Mouse (Mus musculus): Measurements from ENCODE around the gene Senp3.
"Not testable (repeated sequence)": the region's sequence is repeated elsewhere in the genome, so short reads cannot be mapped to it uniquely, and the experiment has no call there.

The Senp3 gene

DNA sequence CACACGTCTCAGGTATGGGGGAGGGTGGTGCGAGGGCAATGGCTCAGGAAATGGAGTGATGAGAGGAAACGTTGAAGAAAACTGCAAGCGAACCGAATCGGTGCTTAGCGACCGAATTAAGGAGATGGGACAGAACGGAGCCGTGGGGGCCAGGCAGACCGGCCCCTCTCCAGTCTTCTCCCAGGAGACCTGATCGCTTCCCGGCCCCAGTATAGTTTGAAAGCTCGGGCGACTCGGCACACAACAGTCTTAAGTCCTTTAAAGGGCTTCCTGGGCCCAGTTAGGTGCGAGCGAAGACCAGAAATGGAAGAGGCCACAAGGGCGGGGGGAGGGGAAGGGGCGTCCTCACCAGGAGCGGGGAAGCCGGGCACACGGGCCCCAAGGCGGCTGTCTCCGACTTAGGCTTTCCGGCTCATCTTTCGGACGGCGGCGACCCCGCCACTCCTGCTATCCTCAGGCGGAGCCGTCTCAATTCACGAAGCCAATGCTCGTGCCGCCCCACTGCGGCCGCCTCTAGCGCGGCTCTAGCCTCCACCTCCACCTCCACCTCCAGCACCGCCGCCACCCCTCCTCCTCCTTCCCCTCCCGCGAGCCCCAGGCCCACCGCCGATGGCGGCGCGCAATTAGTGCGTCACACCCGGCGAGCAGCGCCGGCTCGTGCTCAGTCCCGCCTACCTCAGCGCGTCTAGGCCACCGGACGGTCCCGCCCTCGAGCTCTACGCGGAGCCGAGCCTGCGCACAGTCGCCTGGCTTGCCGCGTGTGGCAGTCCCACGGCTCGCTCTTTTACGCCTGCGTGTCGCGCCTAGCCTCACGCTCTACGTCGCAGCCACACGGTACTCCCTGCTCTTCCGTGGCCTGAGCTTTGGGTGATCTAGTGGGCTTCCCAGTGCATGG is at the start of gene Senp3:
TSS of gene Senp3 (minus strand) at position 771 of the 895 bp plus-strand sequence.
- DNase-seq (ENCODE audit: low spot score) = peak; percentile 99

DNA sequence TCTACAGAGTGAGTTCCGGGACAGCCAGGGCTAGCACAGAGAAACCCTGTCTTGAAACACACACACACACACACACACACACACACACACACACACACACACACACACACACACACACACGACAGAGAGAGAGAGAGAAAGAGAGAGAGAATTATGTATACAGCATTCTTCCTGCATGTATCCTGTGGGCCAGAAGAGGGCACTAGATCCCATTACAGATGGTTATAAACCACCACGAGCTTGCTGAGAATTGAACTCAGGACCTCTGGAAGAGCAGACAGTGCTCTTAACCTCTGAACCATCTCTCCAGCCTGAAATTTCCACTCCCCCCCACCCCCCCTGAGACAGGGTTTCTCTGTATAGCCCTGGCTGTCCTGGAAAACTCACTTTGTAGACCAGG is 49.5 kb upstream of the Senp3 start:
- DNase-seq (ENCODE audit: low spot score) = not testable (repeated sequence)

DNA sequence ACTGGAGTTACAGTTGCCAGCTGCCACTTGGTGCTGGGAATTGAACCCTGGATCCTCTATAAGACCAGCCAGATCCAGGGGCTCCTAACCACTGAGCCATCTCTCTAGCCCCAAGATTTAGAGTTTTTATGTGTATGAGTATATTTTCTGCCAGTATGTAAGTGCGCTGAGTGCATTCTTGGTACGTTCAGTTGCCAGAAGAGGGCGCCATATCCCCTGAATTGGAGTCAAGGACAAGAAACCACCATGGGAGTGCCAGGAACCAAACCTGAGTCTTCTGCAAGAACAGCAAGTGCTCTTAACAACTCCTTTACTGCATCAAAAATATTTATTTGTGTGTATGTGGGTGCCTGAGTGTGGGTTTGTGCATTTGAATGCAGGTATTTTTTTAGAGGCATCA is 47.2 kb upstream of the Senp3 start:
- DNase-seq (ENCODE audit: low spot score) = peak; percentile 83

DNA sequence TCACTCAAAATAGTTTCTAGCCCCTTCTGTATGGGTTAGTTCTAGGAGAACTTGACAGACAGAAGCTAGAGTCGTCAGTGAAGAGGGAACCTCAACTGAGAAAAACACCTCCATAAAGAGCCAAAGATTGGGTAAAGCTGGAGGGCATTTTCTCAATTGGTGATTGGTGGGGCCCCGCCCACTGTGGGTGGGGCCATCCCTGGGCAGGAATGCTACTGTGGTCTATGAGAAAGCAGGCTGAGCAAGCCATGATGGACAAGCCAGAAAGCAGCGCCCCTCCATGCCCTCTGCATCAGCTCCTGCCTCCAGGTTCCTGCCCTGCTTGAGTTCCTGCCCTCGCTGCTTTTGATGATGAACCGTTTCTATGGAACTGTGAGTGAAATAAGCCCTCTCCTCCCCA is 44.1 kb upstream of the Senp3 start:
- DNase-seq (ENCODE audit: low spot score) = no peak

DNA sequence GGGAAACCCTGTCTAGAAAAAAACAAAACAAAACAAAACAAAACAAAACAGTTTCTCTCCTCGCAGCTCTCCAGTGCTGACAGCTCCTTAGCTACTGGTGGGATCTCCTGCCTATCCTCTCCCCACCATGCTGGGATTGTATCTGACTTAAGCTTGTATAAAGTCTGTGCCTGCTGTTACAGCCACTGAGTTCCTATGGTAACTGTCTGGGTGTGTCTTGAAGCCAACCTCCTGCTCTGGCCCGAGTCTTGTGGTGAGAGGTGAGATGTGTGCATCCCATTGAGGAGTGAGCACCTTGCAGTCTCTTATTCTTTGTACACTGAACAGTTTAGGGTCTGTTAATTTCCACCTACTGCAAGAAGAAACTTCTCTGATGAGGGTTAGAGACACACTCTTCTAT is 41.2 kb upstream of the Senp3 start:
- no peak for DNase-seq (ENCODE audit: low spot score)

DNA sequence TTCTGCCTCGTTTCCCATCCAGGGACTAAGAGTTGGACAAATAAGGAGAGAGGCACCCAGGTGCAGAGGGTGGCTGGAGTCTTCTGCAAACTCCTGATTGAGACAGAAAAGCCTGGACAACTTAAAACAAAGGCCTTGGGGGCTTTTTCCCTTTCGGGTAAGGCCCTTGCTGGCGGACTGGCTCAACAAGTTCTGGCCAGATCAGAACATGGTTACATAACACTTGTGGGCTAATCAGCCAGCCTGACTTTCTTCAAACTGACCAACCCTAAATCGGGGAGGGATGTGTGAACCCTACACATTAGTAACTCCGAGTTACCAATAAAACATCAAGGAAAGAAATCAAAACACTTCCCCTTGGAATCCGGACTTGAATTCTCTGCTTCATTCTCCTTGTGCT is 39.0 kb upstream of the Senp3 start:
- DNase-seq (ENCODE audit: low spot score) = no peak

DNA sequence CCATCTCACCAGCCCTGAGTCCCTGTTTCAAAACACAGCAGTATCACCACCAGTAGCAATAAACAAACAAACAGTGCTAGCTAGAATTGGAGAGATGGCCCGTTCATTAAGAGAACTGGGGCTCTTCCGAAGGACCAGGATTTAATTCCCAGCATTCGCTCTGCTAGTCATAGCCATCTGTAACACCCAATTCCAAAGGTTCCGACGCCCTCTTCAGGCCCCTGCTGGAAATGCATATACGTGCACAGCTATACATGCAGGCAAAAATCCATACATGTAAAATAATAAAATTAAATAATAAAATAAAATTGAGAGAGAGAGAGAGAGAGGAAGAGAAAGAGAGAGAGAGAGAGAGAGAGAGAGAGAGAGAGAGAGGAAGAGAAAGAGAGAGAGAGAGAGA is 37.5 kb upstream of the Senp3 start:
- DNase-seq (ENCODE audit: low spot score) = no peak

DNA sequence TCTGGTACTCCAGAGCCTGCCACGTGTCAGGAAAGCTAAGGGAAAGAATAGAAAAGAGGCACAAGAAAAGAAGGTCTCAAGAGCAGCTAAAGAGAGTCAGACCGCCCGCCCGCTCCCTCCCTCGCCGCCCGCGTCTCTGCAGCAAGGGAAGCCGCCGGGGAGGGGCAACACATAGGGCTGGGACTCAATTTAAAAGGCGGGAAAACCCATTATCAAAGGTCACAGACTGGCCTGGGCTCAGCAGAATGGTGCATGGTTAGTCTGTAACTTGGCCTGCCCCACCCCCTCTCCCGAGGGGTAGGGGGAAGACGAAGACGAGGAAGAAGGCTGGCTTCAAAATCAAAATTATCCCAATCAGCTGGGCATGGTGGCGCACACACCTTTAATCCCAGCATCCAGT is 36.8 kb upstream of the Senp3 start:
- DNase-seq (ENCODE audit: low spot score) = peak; percentile 51

DNA sequence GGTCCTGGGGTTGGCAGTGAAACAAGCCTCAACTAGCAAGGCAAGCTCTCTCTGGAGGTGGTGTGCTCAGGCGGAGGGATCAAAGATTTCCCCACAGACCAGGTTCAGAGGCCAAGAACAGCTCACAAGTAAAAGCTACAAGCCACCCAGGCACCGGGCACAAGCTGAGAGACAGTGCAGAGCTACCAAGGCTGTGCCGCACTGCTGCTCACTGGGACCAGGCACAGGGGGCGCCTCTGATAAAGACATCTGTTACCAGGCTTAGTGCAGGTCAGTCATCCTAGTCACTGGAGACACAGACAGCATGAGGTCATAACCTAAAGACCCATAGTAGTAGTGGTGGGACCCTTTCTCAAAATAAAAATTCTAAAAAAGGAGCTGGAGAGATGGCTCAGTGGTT is 35.1 kb upstream of the Senp3 start:
- DNase-seq (ENCODE audit: low spot score) = no peak

DNA sequence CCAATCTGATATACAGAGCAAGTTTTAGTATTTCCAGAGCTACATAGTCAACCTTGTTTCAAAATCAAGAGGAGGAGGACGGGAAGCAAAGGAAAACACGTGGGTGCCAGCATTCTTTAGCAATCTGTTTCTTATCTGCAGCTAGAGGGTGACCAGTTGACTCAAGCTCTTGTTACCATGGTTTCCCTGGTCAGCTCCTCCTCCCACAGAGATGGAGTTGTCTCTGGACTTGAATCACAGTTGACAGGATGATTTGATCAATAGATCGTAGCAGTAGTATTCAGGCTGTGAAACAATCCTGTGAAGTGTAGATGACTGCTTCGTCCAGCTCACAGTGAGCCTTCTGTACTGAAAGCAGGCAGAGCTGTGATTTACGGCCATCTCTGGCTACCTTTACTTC is 34.0 kb upstream of the Senp3 start:
- DNase-seq (ENCODE audit: low spot score) = peak; percentile 73

DNA sequence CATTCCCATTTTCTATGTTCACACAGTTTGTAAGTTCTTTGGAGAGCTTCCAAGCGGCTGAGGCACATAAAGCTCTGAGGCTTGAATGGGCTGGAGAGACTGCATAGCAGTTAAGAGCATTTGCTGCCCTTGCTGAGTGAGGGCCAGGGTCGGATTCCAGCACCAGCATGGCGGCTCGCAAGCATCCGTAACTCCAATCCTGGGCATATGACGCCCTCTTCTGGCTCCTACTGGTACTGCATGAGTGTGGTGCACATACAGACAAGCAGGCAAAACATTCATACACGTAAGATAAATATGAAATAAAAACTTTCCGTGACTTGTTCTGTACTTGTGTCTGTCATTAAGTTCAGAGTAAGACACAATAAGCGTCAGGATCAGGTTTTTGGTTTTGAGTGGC is 33.6 kb upstream of the Senp3 start:
- DNase-seq (ENCODE audit: low spot score) = peak; percentile 45

DNA sequence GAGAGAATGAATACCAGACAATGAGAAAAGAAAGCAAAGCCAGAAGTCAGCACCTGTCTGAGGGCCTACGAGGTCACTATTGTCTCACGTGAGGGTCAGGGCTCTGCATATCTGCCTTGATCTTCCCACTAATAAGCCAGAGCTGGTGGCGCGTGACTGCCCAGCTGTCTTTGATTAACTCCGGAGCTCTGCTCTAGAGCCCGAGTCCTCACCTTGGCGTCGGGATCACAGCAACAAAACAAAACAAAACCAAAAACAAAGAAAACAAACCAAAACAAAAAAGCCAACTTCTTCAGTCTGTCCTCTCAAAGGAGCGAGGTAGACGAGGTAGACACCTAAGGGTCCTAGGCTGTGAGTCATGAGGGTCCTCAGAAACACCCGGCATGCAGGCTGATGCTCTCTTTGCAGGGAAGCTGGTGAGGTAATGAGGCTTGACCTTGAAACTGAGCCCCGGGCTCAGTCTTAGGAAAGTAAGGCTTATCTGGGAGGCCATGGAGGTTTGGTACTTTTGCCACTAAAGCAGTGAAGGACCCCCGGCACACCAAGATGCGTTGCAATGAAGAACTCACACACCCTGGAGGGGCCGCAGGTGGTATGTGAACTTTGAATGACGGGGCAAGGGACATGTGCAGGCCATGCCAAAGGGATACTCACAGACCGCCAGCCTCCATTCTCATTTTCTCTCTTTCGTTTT is 32.9 kb upstream of the Senp3 start:
- peak; percentile 71 for DNase-seq (ENCODE audit: low spot score)

DNA sequence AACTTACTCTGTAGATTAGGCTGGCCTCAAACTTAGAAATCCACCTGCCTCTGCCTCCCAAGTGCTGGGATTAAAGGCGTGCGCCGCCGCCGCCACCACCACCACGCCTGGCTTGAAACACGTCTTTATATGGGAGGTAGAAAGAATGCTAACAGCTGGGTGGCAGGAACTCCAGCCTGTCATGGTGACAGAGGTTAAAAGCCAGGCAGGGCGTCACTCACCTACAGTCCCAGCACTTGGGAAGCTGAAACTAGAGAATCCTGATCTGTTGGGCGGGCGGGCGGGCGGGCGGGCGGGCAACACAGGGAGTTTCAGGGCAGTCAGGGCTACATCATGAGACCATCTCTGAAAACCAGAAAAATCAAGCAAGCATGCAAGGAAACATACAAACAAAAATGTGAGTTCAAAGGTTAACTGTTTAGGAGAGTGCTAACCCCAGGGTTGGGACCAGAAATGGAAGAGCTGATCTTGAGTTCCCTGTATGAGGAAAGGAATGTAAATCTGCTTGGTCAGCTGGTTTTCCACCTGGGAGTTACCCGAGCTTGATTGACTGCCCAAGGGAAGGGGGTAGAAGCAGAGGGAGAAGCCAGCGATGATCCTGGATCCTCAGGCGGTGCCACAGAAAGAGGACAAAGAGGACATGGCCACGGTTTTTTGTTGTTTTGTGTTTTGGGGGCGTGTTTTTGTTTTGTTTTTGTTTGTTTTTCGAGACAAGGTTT is 31.2 kb upstream of the Senp3 start:
- peak; percentile 40 for DNase-seq (ENCODE audit: low spot score)

DNA sequence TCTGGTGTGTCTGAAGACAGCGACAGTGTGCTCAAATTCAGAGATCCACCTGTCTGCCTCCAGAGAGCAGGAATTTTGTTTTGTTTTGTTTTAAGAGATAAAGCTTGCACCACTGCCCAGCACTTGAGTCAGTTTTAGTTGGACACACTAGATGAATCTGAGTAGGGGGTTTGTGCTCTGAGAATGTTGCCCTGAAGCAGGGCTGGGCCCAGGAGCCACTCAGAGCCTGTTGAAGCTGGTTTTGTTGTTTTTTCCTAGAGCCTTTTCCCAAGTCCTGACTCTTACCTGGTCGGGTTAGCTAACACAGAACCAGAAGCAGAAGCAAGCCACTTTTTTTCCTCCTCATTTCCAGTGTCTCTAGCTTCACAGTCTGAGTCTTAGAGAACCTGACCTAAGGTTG is 29.2 kb upstream of the Senp3 start:
- no peak for DNase-seq (ENCODE audit: low spot score)

DNA sequence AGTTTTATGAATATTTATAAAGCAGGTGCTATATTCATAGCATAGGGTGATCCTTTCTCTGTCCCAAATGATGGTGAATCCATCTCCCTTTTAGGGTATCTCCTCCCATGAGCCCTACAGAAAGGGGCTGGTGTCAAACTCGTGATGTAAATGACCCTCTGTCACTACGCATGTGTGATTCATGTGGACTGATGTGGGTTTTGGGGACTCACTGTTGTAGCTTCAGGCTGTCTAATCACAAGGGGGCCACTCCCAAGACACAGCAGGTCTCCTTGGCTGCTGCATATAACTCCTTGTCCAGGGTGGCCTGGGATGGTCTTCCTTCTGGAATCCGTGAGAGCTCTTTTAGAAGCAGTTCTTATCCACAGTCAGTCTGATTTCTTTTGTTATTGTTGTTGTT is 28.6 kb upstream of the Senp3 start:
- no peak for DNase-seq (ENCODE audit: low spot score)

DNA sequence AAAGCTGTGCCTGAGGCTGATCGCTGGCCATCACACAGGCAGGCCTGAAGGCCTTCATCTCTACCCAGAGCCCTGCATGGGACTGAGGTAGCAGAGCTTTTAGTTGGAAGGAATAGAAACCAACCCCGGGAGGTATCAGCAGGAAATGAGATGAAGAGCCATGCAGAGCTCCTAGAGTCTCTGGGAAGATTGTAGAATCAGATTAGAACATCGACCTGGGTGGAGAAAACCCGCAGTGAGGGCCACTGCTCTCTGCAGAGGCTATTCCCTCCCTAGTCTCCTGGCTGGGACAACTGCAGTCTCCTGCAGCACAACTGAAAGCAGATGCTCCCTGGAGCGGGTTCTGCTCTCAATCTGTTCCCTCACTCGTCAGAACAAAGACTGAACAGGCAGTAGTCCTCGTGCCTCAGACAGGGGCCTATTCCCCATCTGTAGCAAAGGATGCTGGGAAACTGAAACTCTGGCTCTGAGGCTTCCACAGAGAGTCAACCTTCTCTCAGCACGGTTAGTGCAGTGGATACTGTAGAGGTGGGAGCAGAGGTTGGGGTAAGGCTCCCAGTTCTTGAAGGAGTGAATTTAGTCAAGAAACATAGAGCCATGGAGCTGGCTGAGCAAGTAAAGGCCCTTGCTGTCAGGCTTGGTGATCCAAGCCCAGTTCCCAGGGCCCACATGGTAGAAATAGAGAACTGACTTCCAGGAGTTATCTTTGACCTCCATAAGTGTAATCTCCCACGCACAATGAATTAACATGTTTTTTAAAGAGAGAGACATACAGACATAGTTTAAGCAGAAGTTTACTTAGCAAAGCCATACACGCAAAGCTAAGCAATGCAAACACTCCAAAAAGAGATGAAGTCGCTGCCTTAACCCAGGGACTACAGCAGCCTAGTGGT is 27.9 kb upstream of the Senp3 start:
- DNase-seq (ENCODE audit: low spot score) = no peak

DNA sequence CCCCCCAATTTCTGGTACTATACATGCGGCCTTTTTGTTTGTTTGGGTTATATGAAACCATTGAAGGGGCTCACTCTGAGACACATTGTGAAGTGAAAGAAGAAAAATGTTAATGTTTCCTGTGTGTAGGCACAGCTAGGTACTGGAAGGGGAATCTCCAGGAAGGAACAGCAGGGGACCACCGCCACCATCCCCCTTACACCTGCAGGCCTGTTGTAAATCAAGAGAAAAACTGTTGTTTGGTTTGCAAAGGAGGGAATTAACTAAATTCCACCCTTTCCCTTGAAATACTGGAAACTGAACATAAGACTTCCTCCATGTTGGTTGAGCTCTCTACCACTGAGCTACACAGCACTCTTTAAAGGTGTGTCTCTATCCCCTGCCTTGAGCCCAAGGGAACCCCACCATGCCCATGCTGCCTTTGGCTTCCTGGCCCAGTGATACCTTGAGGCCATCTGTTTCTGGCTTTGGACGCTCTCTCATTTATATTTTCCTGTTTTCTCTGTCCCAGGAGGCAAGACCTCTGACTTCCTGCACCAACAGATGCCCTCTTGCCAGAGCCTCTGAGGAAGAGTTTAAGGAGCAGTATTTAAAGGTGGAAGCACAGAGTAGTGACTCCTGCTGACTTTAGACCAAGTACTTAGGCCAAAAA is 26.9 kb upstream of the Senp3 start:
- no peak for DNase-seq (ENCODE audit: low spot score)

DNA sequence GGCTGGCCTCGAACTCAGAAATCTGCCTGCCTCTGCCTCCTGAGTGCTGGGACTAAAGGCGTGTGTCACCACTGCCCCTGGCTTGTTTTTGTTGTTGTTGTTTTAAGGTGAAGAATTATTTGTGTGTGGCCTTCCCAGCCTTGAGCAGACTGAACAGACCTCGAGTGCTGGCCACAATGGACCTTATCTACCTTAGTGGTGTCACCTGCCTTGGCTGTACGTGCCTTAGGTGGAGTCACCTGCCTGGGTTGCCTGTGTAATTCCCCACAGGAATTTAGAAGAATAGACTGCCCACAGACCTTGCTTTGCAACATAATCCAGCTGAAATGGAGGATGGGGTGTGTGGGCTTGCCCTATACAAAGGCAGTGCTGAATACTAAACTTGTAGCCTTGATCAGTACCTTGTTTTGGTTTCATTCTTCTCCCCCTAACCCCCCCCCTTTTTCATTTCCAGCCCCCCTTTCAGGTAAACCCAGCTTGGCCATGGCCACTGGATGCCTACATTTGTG is 26.0 kb upstream of the Senp3 start:
- DNase-seq (ENCODE audit: low spot score) = no peak

DNA sequence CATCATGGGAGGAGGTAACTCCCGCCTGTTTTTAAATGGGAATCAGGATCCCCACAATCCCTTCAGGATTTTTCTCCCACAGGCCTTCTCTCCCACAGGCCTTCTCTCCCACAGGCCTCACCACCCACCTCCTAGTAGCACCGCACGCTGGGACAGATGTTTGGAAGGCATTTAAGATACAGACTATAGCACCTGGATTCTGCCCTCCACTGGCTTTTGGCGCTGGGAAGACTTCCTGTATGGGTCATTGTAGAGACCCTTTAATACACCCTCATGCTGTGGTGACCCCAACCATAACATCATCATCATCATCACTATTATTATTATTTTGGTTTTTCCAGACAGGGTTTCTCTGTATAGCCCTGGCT is 25.6 kb upstream of the Senp3 start:
- DNase-seq (ENCODE audit: low spot score) = no peak

DNA sequence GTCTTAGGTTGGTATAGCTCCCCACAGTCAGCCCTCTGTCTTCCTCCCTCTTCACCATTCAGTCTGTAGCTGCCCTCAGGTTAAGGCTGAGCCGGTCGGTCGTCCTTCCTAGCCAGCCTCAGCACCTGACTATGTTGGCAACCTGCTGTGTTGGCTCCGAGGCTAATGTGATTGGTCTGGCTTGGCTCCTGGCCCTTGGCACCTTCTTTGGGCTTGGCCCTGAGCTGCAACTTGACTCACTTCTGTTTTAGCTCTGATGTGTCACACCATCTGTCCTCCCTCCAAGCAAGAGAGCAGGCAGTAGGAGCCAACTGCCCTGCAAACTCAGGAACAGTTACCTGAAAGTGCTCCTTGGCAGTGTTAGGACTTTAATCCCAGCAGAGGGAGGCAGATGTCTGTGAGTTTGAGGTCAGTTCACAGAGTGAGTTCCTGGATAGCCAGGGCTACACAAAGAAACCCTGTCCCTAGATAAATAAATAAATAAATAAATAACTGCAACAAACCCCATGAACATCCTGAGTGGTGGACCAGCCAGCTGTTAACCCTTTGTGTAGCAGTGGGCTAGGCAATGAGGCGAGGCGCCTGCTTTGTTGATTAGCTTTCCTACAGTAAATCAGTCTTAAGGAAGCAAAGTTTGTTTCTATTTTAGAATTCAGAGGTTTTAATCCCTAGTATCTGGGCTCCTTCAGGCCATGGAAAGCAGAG is 25.0 kb upstream of the Senp3 start:
- no peak for DNase-seq (ENCODE audit: low spot score)

DNA sequence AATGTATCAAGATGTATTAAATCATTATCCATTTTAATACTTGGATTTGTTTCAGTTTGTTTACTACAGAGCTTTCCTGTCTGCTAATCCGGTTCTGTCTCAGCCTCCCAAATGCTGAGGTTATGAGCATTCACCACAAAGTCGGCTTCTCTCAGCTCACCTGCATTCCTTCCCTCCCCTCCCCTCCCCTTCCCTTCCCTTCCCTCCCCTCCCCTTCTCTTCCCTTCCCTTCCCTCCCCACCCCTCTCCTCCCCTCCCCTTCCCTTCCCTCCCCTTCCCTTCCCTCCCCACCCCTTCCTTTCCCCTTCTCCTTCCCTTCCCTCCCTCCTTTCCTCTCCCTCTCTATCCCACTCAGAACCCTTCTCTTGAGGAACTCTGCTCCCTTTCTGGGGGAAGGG is 22.7 kb upstream of the Senp3 start:
- no peak for DNase-seq (ENCODE audit: low spot score)

All from embryo, embryonic 10 days (tissue).